30 mouse cellular contexts compared by ENCODE assay signal in genomic region chr11:44349546-44349945, GRCm38 (mm10). TPM values are rescaled to one million over a fixed set of nuclear protein-coding genes. Genes with fewer than 3 reads are reported as not detected.
A peak's percentile ranks its signal among the peaks of the same experiment; 100 is the strongest.
DNase-seq lines count a peak whose midpoint lies in the region; ATAC-seq lines count a peak whose summit lies in the region.
"Had no signal": no experiment of that assay in that cellular context is flagged by ENCODE, and none has a peak within 500 bp of the region (broad histone marks: within the 10 kb centered on the region; RNA-seq: fewer than 3 reads in every experiment).

No protein-coding gene starts in this region.

- DNase-seq in adrenal gland, postnatal 10 days: peak; percentile 18
- no peak for DNase-seq in adrenal gland, postnatal 4 days (ENCODE audit: low spot score in 2 of 2)
- DNase-seq in Muller cell, postnatal 12 days (ENCODE audit: inconsistent ontology term): peak; percentile 77
- DNase-seq in lung, postnatal 25 days (ENCODE audit: low spot score): peak; percentile 51
- DNase-seq in testis, postnatal 10 days (ENCODE audit: low spot score): no peak
- DNase-seq in limb, embryonic 10.5 days (ENCODE audit: low spot score): no peak
- no peak for DNase-seq in ovary, postnatal 14 days (ENCODE audit: low spot score)
- DNase-seq: adrenal gland, adult 8-10 months; cerebellum, adult 11 months; cerebellum, postnatal 10 days; forebrain, postnatal 0 days; gastrocnemius, postnatal 25 days; heart, postnatal 4 days; kidney, adult 8-10 months; kidney, postnatal 25 days; layer of hippocampus, postnatal 36 days; thymus, adult 18-20 months; thymus, postnatal 36 days had no signal

- H3K4me1 ChIP-seq in limb, embryonic 10.5 days: no peaks in the 10 kb centered on the region
- H3K4me1 ChIP-seq: intestine, embryonic 15.5 days; limb, embryonic 15.5 days; midbrain, embryonic 12.5 days; neural tube, embryonic 15.5 days; stomach, embryonic 15.5 days had no signal

- whole genome bisulfite sequencing in limb, embryonic 10.5 days: 85% methylated on average over 8 of the region's 8 CpGs

- H3K36me3 ChIP-seq in limb, embryonic 10.5 days: no peaks in the 10 kb centered on the region
- H3K36me3 ChIP-seq: intestine, embryonic 15.5 days; limb, embryonic 15.5 days; midbrain, embryonic 12.5 days; neural tube, embryonic 15.5 days; stomach, embryonic 15.5 days had no signal

- H3K27ac ChIP-seq in limb, embryonic 10.5 days: no peak overlapping the region
- H3K27ac ChIP-seq: intestine, embryonic 15.5 days; layer of hippocampus, adult 2 months; limb, embryonic 15.5 days; midbrain, embryonic 12.5 days; neural tube, embryonic 15.5 days; stomach, embryonic 15.5 days had no signal

- no peaks in the 10 kb centered on the region for H3K27me3 ChIP-seq in limb, embryonic 10.5 days (ENCODE audit: low read depth, poor library complexity, severe bottlenecking)
- H3K27me3 ChIP-seq: intestine, embryonic 15.5 days; limb, embryonic 15.5 days; midbrain, embryonic 12.5 days; neural tube, embryonic 15.5 days; stomach, embryonic 15.5 days had no signal

- no peak overlapping the region for H3K4me3 ChIP-seq in limb, embryonic 10.5 days
- H3K4me3 ChIP-seq: intestine, embryonic 15.5 days; layer of hippocampus, adult 2 months; limb, embryonic 15.5 days; midbrain, embryonic 12.5 days; neural tube, embryonic 15.5 days; stomach, embryonic 15.5 days had no signal

- peak; percentile 95 for ATAC-seq in granulocyte monocyte progenitor cell, adult 5-6 weeks (replicated peaks; ENCODE audit: poor library complexity, severe bottlenecking)
- ATAC-seq: forebrain, postnatal 0 days; hindbrain, embryonic 16.5 days; intestine, embryonic 15.5 days had no signal

- H3K9me3 ChIP-seq in limb, embryonic 10.5 days (replicated peaks): no peaks in the 10 kb centered on the region
- H3K9me3 ChIP-seq: intestine, embryonic 15.5 days; limb, embryonic 15.5 days; midbrain, embryonic 12.5 days; neural tube, embryonic 15.5 days; stomach, embryonic 15.5 days had no signal

RNA-seq across cellular contexts. Expression of gene Il12b, which starts 50.3 kb away (rescaled TPM):
- total RNA-seq in adrenal gland, postnatal 10 days (2021): not detected
- under 1 TPM in 1 of 2 experiments, not detected in 1; 0.14 TPM for total RNA-seq in adrenal gland, postnatal 4 days (2021)
- total RNA-seq in granulocyte monocyte progenitor cell, adult 5-6 weeks (2014; fragmentation: Nextera tagmentation): not detected in 2 replicates
- total RNA-seq in granulocyte monocyte progenitor cell, adult 5-6 weeks (2017): not detected in 2 replicates
- not detected in 2 replicates for polyA plus RNA-seq in limb, embryonic 10.5 days (2016; fragmentation: Nextera tagmentation; extraction: Ambion mirVana)
- total RNA-seq: adrenal gland, adult 8-10 months; ES-E14; forebrain, postnatal 0 days; gastrocnemius, postnatal 25 days; heart, postnatal 4 days; layer of hippocampus, adult 2 months; layer of hippocampus, postnatal 36 days; left cerebral cortex, postnatal 25 days had no signal
- polyA plus RNA-seq: forebrain, postnatal 0 days; heart, embryonic 16.5 days; hindbrain, embryonic 16.5 days; intestine, embryonic 15.5 days; liver, embryonic 16.5 days; midbrain, embryonic 12.5 days; neural tube, embryonic 15.5 days had no signal

Comparison
In these comparisons a context has a peak if more than half of its experiments do, and no peak if none do; other contexts are left out.
1. DNase-seq: peak in adrenal gland, postnatal 10 days (single experiment), Muller cell, postnatal 12 days (single experiment) and lung, postnatal 25 days (single experiment); none in adrenal gland, postnatal 4 days (0 of 2), testis, postnatal 10 days (single experiment), limb, embryonic 10.5 days (single experiment) and ovary, postnatal 14 days (single experiment).